Comparison of ENCODE assay signal across 8 mouse cellular contexts in the genomic region with DNA sequence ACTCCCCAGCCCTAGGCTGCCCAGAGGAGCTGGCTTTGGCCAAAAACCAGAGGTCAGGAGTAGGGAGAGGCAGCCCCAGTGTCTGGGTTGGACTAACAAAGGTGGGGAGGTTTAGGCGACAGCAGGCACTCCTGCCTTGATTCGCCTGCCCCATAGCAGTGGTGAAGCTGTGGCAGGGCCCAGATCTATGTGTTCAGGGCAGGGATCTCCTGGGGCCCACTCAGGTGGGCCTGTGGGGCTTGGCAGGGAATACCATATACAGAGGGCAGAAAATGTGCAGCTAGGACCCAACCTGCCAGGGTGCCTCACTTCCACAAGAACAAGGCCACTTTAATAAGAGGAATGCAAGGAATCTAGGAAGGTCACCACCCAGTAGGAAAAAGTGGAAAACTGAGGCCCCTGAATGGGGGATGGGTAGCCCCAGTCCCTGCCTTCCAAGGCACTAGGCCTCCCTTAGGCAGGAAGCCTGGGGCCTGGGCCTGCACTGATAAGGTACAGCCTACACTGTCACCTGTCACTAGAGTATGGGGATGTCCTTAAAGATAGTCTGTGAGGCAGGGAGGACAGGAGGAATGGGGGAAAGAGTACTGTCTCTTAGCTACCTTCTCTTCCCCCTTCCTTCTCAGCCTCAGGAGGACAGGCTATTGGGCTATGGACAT. TPM values are rescaled to one million over a fixed set of nuclear protein-coding genes. Genes with fewer than 3 reads are reported as not detected.
DNase-seq lines count a peak whose midpoint lies in the region; ATAC-seq and TF ChIP-seq lines count a peak whose summit lies in the region.
"Had no signal": no experiment of that assay in that cellular context is flagged by ENCODE, and none has a peak within 500 bp of the region (broad histone marks: within the 10 kb centered on the region; RNA-seq: fewer than 3 reads in every experiment).

No protein-coding gene starts in this region.

- no peaks in the 10 kb centered on the region for H3K27me3 ChIP-seq in midbrain, embryonic 11.5 days (ENCODE audit: control insufficient read depth, insufficient read depth, low read length)
- H3K27me3 ChIP-seq in midbrain, embryonic 15.5 days (replicated peaks), result no peaks in the 10 kb centered on the region
- H3K27me3 ChIP-seq in embryonic facial prominence, embryonic 10.5 days (replicated peaks; ENCODE audit: low read depth, poor library complexity, severe bottlenecking), result no peaks in the 10 kb centered on the region
- H3K27me3 ChIP-seq in liver, embryonic 14.5 days (ENCODE audit: control insufficient read depth, insufficient read depth, low read length), result no peaks in the 10 kb centered on the region

- H3K4me1 ChIP-seq in midbrain, embryonic 11.5 days (ENCODE audit: control insufficient read depth, insufficient read depth, low read length), result no peaks in the 10 kb centered on the region
- H3K4me1 ChIP-seq in midbrain, embryonic 15.5 days, result peaks cover 3% of the 10 kb centered on the region; the same call in 1 of the 2 replicates
- peaks cover 43% of the 10 kb centered on the region for H3K4me1 ChIP-seq in embryonic facial prominence, embryonic 10.5 days
- peaks cover 23 to 46% of the 10 kb centered on the region in 2 experiments for H3K4me1 ChIP-seq in liver, embryonic 14.5 days (replicated peaks; ENCODE audit: control insufficient read depth in 2 of 2, insufficient read depth in 2 of 2, low read length in 1 of 2)

- peak; percentile 91 for TF ChIP-seq EP300 in liver, embryonic 14.5 days (IDR thresholded peaks at IDR 0.05; ENCODE audit: low read depth)

- H3K9me3 ChIP-seq in midbrain, embryonic 11.5 days (ENCODE audit: control insufficient read depth, low read length), result no peaks in the 10 kb centered on the region
- no peaks in the 10 kb centered on the region for H3K9me3 ChIP-seq in midbrain, embryonic 15.5 days
- H3K9me3 ChIP-seq in embryonic facial prominence, embryonic 10.5 days, result no peaks in the 10 kb centered on the region
- H3K9me3 ChIP-seq in liver, embryonic 14.5 days (ENCODE audit: control insufficient read depth, low read length), result no peaks in the 10 kb centered on the region

- no peak for TF ChIP-seq CTCF in liver, embryonic 14.5 days (IDR thresholded peaks at IDR 0.05; ENCODE audit: low read depth)

- no peak overlapping the region; the same call in 1 of the 2 replicates for H3K9ac ChIP-seq in midbrain, embryonic 11.5 days (ENCODE audit: low read length)
- H3K9ac ChIP-seq in midbrain, embryonic 15.5 days, result no peak overlapping the region
- H3K9ac ChIP-seq in liver, embryonic 14.5 days (replicated peaks), result peak overlapping the region; percentile 100

- H3K4me3 ChIP-seq in midbrain, embryonic 11.5 days (ENCODE audit: low read depth, low read length), result no peak overlapping the region
- H3K4me3 ChIP-seq in midbrain, embryonic 15.5 days, result no peak overlapping the region
- H3K4me3 ChIP-seq in embryonic facial prominence, embryonic 10.5 days, result peak overlapping the region; percentile 30; the same call in 1 of the 2 replicates
- peak overlapping the region; percentile 87 to 94 for H3K4me3 ChIP-seq in liver, embryonic 14.5 days (ENCODE audit: insufficient read depth in 1 of 2, low read depth in 2 of 2, low read length in 2 of 2)

- no peak for ATAC-seq in midbrain, embryonic 11.5 days (ENCODE audit: low FRiP score)
- ATAC-seq in midbrain, embryonic 15.5 days (replicated peaks), result no peak
- ATAC-seq in liver, embryonic 14.5 days (ENCODE audit: insufficient read depth), result peak; percentile 79

- H3K36me3 ChIP-seq in midbrain, embryonic 11.5 days (ENCODE audit: control insufficient read depth, insufficient read depth, low read length), result no peaks in the 10 kb centered on the region
- no peaks in the 10 kb centered on the region for H3K36me3 ChIP-seq in midbrain, embryonic 15.5 days (replicated peaks)
- H3K36me3 ChIP-seq in embryonic facial prominence, embryonic 10.5 days (replicated peaks), result no peaks in the 10 kb centered on the region
- H3K36me3 ChIP-seq in liver, embryonic 14.5 days (replicated peaks; ENCODE audit: control insufficient read depth, insufficient read depth, low read depth), result peaks cover 15% of the 10 kb centered on the region

- peak; percentile 75 for DNase-seq in midbrain, embryonic 11.5 days (ENCODE audit: low spot score, missing footprints)
- DNase-seq in embryonic facial prominence, embryonic 10.5 days (ENCODE audit: low spot score), result no peak
- DNase-seq in liver, embryonic 14.5 days (ENCODE audit: low read depth in 3 of 3, low spot score in 3 of 3), result peak; percentile 82 to 85 (median 84)
- peak; percentile 31 for DNase-seq in yolk sac, embryonic 10.5 days (ENCODE audit: low spot score)
- DNase-seq in cerebellum, adult 9-10 months, result no peak
- no peak for DNase-seq in frontal cortex, postnatal 10 days (ENCODE audit: low spot score in 2 of 2)
- DNase-seq: cerebellum, adult 18-20 months had no signal

- WGBS in midbrain, embryonic 11.5 days, result 77% methylated on average over 2 of the region's 2 CpGs
- WGBS in midbrain, embryonic 15.5 days, result 89% methylated on average over 2 of the region's 2 CpGs
- 79% methylated on average over 2 of the region's 2 CpGs for WGBS in embryonic facial prominence, embryonic 10.5 days
- WGBS in liver, embryonic 14.5 days (ENCODE audit: insufficient replicate concordance), result 5% methylated on average over 2 of the region's 2 CpGs

- no peak overlapping the region for H3K27ac ChIP-seq in midbrain, embryonic 11.5 days (ENCODE audit: low read depth, low read length)
- H3K27ac ChIP-seq in midbrain, embryonic 15.5 days, result no peak overlapping the region
- peak overlapping the region; percentile 86 for H3K27ac ChIP-seq in embryonic facial prominence, embryonic 10.5 days (replicated peaks)
- peak overlapping the region; percentile 100 for H3K27ac ChIP-seq in liver, embryonic 14.5 days

- no peak overlapping the region for H3K4me2 ChIP-seq in midbrain, embryonic 11.5 days
- no peak overlapping the region for H3K4me2 ChIP-seq in midbrain, embryonic 15.5 days
- H3K4me2 ChIP-seq in liver, embryonic 14.5 days (ENCODE audit: low read depth), result peak overlapping the region; percentile 99

RNA-seq across cellular contexts. Expression of a gene that starts 1.4 kb away (rescaled TPM):
- 5.0 and 6.2 TPM in 2 replicates for polyA plus RNA-seq in midbrain, embryonic 11.5 days (2014; fragmentation: Nextera tagmentation; extraction: Ambion mirVana)
- 0.66 and 0.97 TPM in 2 replicates for polyA plus RNA-seq in midbrain, embryonic 15.5 days (2015; fragmentation: Nextera tagmentation; extraction: Ambion mirVana)
- 4.4 and 4.6 TPM in 2 replicates for polyA plus RNA-seq in embryonic facial prominence, embryonic 10.5 days (2016; fragmentation: Nextera tagmentation; extraction: Ambion mirVana)
- polyA plus RNA-seq in liver, embryonic 14.5 days (2012; rRNA removed), result 40.7 and 47.7 TPM in 2 replicates
- polyA plus RNA-seq in liver, embryonic 14.5 days (2014; fragmentation: Nextera tagmentation; extraction: Ambion mirVana), result 78.4 and 87.9 TPM in 2 replicates

RNA-seq across cellular contexts. Expression of a gene that starts 37.2 kb away (rescaled TPM):
- 0.38 and 0.65 TPM in 2 replicates for polyA plus RNA-seq in midbrain, embryonic 11.5 days (2014; fragmentation: Nextera tagmentation; extraction: Ambion mirVana)
- polyA plus RNA-seq in midbrain, embryonic 15.5 days (2015; fragmentation: Nextera tagmentation; extraction: Ambion mirVana), result 0.20 and 0.58 TPM in 2 replicates
- 0.25 and 0.52 TPM in 2 replicates for polyA plus RNA-seq in embryonic facial prominence, embryonic 10.5 days (2016; fragmentation: Nextera tagmentation; extraction: Ambion mirVana)
- 0.30 and 0.44 TPM in 2 replicates for polyA plus RNA-seq in liver, embryonic 14.5 days (2012; rRNA removed)
- polyA plus RNA-seq in liver, embryonic 14.5 days (2014; fragmentation: Nextera tagmentation; extraction: Ambion mirVana), result 0.19 and 0.36 TPM in 2 replicates

RNA-seq across cellular contexts. Expression of a gene that starts 46.3 kb away (rescaled TPM):
- 256 and 276 TPM in 2 replicates for polyA plus RNA-seq in midbrain, embryonic 11.5 days (2014; fragmentation: Nextera tagmentation; extraction: Ambion mirVana)
- polyA plus RNA-seq in midbrain, embryonic 15.5 days (2015; fragmentation: Nextera tagmentation; extraction: Ambion mirVana), result 374 and 398 TPM in 2 replicates
- polyA plus RNA-seq in embryonic facial prominence, embryonic 10.5 days (2016; fragmentation: Nextera tagmentation; extraction: Ambion mirVana), result 251 and 255 TPM in 2 replicates
- 48.0 and 56.2 TPM in 2 replicates for polyA plus RNA-seq in liver, embryonic 14.5 days (2012; rRNA removed)
- 120 and 129 TPM in 2 replicates for polyA plus RNA-seq in liver, embryonic 14.5 days (2014; fragmentation: Nextera tagmentation; extraction: Ambion mirVana)

Comparison
In these comparisons a context has a peak if more than half of its experiments do, and no peak if none do; other contexts are left out.
1. DNase-seq: peak in midbrain, embryonic 11.5 days (single experiment), liver, embryonic 14.5 days (3 of 3) and yolk sac, embryonic 10.5 days (single experiment); none in embryonic facial prominence, embryonic 10.5 days (single experiment), cerebellum, adult 9-10 months (single experiment) and frontal cortex, postnatal 10 days (0 of 2).
2. H3K27ac ChIP-seq: peak in embryonic facial prominence, embryonic 10.5 days (single experiment) and liver, embryonic 14.5 days (single experiment); none in midbrain, embryonic 11.5 days (single experiment) and midbrain, embryonic 15.5 days (single experiment).
3. H3K4me3 ChIP-seq: peak in embryonic facial prominence, embryonic 10.5 days (single experiment) and liver, embryonic 14.5 days (2 of 2); none in midbrain, embryonic 11.5 days (single experiment) and midbrain, embryonic 15.5 days (single experiment).